Mouse (Mus musculus) v-Abl transformed pro-B cells (cell line): ENCODE results near the gene Retreg2.

Experiments
- in situ Hi-C, 2 experiments: fragments of 400-800 bp; cut with MboI; formaldehyde crosslinking; loops; one replicate each; pipeline ENCODE4 v1.15.1; 2025; ENCODE audit not compliant: unreplicated experiment in 2 of 2

Gene Retreg2

DNA sequence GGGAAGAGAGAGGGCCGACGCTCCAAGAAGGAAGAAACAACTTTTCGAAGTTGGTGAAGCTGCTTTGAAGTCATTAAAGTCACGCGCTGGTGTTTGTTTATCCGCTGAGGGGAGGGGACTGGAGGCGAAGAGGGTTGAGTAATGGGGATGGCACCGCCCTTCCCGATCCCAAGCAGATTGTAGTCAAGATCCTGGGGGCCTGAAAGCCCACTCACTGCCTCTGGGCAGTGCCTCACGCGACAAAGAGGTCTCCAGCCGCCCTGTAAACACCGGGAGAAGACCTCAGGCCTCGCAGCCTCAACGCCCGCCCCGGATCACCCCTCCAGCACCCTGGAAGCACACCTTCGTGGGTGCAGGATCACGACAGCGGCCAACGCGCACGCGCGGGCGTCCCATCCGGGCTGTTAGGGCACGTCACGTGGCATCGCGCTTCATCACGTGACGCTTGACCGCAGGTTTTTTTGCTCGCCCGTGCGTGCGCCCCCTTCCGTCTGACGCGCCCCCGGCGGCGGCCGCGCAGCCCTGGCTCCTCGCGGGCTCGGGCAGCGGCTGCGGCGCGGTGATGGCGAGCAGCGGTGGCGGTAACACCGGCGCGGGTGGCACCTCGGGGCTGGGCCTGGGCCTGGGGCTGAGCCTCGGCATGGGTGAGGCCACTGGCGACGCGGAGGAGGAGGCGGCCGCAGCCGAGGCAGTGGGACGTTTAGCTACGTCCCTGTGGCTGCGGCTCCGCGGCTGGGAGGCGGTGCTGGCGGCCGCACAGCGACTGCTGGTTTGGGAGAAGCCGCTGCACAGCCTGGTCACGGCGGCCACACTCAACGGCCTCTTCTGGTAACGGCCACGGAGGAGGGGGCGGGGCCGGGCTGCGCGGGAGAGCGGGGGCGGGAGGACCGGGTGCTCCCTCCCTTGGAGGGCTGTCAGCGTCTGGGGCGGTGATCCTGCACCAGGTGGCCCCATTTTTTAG lies at the start of gene Retreg2, which contains the start of gene Cnppd1:
TSS of gene Retreg2 (plus strand) at position 478 of the 961 bp plus-strand sequence.
TSS of gene Cnppd1 (minus strand) at position 411 of the 961 bp plus-strand sequence.
- in situ Hi-C loops, result no loop called here

DNA sequence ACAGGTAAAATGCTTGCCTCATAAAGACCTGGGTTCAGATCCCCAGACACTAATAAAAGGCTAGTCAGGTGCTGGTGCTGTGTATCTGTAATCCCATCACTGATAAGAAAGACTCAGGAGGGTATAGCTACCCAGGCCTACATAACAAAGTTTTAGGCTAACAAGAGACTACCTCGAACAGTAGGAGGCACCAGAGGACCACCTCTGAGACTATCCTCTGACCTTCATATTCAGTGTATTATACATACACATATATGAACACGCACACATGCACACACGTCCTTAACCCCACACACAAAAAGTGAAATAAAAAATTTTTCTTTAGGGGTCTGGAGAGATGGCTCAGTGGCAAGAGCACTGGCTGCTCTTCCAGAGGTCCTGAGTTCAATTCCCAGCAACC lies 20.4 kb upstream of the Retreg2 start:
- in situ Hi-C loops, result no loop called here

GRCm38 (mm10) chr1:75124346-75125321 lies 17.9 kb upstream of the Retreg2 start, which contains the start of gene Nhej1:
Nhej1 (minus strand) TSS chr1:75125200.
- in situ Hi-C loops, result no loop called here

GRCm38 (mm10) chr1:75125418-75125817 lies 17.2 kb upstream of the Retreg2 start:
- in situ Hi-C loops, result no loop called here

GRCm38 (mm10) chr1:75128641-75129040 lies 13.9 kb upstream of the Retreg2 start:
- in situ Hi-C loops, result no loop called here

DNA sequence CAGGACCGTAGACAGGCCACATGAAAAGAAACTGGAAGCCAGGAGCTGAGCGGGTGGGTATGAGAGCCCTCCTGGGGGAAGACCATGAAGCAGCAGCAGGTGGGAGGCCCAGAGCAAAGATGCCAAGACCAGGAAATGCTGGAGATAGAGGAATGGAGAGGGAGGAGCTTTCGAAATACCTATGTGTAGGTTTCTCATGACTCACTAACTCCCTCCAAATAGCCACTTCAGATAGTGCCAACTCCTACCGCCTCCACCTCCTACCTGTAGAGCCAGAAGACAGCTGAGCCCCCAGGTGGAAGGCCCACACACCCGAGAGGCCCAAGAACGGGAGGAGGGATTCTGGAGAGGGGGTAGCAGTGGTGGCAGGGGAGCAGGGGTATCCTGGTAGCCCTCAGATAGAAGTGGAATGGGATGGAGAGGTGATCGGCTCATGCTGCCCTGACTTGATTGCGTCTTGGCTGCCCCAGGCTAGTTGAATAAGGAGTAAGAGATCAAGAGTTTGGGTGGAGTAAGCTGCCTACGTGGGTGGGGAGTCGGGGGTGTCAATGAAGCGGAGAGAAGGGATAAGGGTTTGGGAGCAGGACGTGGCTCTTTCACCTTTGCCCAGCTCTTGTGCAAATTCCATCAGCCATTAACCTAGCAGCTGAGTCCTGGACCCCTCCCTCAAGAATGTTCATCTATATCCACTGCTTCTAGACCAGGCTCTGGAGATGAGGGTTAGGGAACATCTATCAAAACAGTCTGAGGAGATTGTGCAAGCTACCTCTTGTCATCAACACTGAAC lies 9.0 kb upstream of the Retreg2 start, which contains the start of gene Slc23a3:
TSS of gene Slc23a3 (minus strand) at position 470 of the 787 bp plus-strand sequence.
- in situ Hi-C loops, result no loop called here

GRCm38 (mm10) chr1:75136293-75136692 lies 6.3 kb upstream of the Retreg2 start:
- in situ Hi-C loops, result no loop called here

DNA sequence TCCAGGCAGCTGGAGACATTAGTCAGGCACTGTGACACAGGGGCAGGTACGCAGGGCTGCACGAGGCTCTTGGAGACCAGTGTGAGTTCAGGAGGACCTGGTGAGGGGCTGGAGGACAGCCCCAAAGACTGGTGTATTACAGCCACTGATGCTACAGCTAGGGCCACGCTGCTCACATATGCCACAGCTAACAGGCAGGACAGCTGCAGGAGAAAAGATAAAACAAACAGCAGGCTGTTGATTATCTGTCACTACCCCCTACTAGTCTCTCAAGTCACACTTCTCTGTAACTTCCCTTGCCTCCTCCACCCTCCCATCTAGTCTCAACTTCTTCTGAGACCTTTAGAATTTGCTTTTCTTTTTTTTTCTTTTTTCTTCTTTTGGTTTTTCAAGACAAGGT lies 5.8 kb upstream of the Retreg2 start:
- in situ Hi-C loops, result no loop called here

DNA sequence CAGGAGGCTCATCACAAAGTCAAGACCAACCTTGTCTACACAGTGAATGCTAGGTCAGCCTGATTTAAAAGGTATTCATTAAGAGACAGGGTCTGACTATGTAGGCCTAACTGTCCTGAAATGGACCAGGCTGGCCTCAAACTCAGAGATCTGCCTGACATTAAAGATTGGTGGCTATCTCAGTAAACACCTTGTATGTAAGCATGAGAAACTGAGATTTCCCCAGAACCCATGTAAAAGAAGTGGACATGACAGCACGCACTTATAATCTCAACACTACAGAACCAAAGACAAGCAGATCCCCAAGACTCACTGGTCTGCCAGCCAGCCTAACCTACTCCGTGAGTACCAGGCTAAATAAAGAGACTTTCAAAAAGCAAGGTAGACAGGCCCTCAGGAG lies 4.1 kb upstream of the Retreg2 start:
- in situ Hi-C loops, result no loop called here

GRCm38 (mm10) chr1:75140601-75141190 lies 1.9 kb upstream of the Retreg2 start:
- in situ Hi-C loops, result no loop called here

GRCm38 (mm10) chr1:75141486-75142190 lies 940 bp upstream of the Retreg2 start:
- in situ Hi-C loops, result no loop called here

DNA sequence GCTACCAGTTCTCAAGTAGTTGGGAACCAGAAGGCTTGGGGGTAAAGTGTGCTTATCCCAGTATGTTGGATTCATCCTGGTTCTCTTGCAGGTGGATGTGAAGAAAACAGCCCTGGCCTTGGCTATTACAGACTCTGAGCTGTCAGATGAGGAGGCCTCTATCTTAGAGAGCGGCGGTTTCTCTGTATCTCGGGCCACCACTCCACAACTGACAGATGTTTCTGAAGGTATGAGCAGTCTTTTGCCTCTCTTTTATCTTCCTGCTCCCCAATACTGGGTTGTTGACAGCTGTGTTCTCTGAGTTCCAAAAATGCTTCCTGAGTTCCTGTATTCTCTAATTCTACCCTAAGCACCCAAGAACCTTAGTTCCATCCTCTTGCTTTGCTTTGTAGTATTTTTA lies 3.0 kb downstream of the Retreg2 start:
- in situ Hi-C loops, result no loop called here

- in situ Hi-C loops, result no loop called here
These were observed 5.0 kb downstream of the Retreg2 start for GRCm38 (mm10) chr1:75147411-75148135.

GRCm38 (mm10) chr1:75148727-75149126 lies 6.1 kb downstream of the Retreg2 start:
- in situ Hi-C loops, result no loop called here

DNA sequence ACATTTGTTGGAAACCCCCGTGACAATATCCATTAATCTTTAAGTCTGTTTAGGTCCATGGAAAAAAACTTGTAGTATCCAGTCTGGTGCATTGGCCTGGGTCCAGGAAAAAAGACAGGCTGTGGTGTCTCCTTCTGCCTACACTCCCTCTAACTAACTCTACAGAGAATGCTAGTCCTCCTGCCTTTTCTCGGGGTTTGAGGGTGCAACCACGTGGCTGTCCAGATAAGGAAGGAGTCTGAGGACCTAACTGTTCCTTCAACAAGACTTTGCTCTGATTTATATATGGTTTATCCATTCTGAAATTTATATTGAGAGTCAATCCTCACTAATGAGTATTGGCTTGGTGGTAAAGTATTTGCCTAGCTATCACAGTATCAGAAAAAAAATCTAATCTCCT lies 13.3 kb downstream of the Retreg2 start:
- in situ Hi-C loops, result no loop called here

GRCm38 (mm10) chr1:75158990-75159389 lies 16.4 kb downstream of the Retreg2 start:
- in situ Hi-C loops, result no loop called here

DNA sequence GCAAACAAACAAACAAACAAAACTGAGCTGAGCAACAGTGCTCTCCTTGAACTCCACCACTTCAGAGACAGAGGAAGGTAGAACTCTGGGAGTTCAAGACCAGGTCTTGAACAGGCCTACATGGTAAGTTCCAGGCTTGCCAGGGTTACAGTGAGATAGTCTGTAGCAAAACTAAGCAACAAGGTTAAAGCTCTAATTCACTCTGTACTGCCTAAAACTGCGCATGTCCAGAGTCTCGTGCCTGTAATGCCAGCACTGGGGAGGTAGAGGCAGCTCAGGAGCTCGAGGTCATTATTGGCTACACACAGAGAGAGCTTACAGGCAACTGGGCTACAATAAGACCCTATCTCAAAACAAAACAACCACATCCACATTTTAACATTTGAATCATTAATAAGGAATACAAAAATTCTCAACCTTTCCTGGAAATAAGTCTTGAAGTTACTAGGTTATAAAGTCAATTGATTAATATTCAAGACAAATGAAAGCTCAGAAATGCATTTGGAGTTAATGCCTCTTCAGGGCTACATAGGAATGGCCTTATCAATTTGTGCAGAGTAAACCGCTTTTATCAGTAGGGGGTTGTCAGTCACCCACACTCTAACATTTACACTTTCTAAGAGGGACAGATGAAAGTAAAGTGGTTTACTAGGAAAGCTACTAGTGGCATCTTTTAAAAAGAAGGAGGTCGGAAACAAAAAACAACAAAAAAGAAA lies 17.1 kb downstream of the Retreg2 start:
- in situ Hi-C loops, result no loop called here

- in situ Hi-C loops, result no loop called here
These were observed 17.7 kb downstream of the Retreg2 start for GRCm38 (mm10) chr1:75160256-75160617.
